Mouse (Mus musculus) MEL (cell line): ENCODE results near the gene Scfd2. TPM values are rescaled to one million over a fixed set of nuclear protein-coding genes. Genes with fewer than 3 reads are reported as not detected.

ENCODE experiments used
- DNase-seq: peaks from one replicate; pipeline ENCODE4 v3.0.0; 2011; ENCODE audit warnings: low read depth, low spot score
- H3K27ac ChIP-seq: 2 replicates; pipeline ENCODE4 v1.5.1; 2012; ENCODE audit warnings: low read depth, mild to moderate bottlenecking, control low read depth, low read length, moderate library complexity; ENCODE audit not compliant: control insufficient read depth
- H3K27me3 ChIP-seq, 2 experiments: fragments of 150-350 bp in 1 of 2; sonication (generic) in 1 of 2; 2 replicates each; pipeline ENCODE4 v1.6.1; 2012; ENCODE audit warnings: low read length in 2 of 2, mild to moderate bottlenecking in 2 of 2, improper control_type of control experiment in 1 of 2, moderate library complexity in 1 of 2; ENCODE audit not compliant: insufficient read depth in 2 of 2, control insufficient read depth in 1 of 2
- H3K36me3 ChIP-seq, 2 experiments: 2 replicates each; pipeline ENCODE4 v1.6.1; 2012 to 2014; ENCODE audit warnings: low read length in 2 of 2, improper control_type of control experiment in 1 of 2, inconsistent platforms in 1 of 2, mild to moderate bottlenecking in 1 of 2; ENCODE audit not compliant: insufficient read depth in 2 of 2, control insufficient read depth in 1 of 2
- H3K4me1 ChIP-seq, 2 experiments: fragments of 150-350 bp in 1 of 2; sonication (generic) in 1 of 2; 2 replicates each; pipeline ENCODE4 v1.6.1; 2012; ENCODE audit warnings: low read length in 2 of 2, improper control_type of control experiment in 1 of 2, mild to moderate bottlenecking in 1 of 2; ENCODE audit not compliant: insufficient read depth in 2 of 2, control insufficient read depth in 1 of 2
- H3K4me3 ChIP-seq, 2 experiments: fragments of 150-350 bp in 1 of 2; sonication (generic) in 1 of 2; 2 replicates each; pipeline ENCODE4 v1.5.1; 2012; ENCODE audit warnings: low read depth in 2 of 2, low read length in 2 of 2, mild to moderate bottlenecking in 2 of 2, moderate library complexity in 2 of 2, control low read depth in 1 of 2, improper control_type of control experiment in 1 of 2; ENCODE audit not compliant: control insufficient read depth in 1 of 2, insufficient read depth in 1 of 2
- H3K79me2 ChIP-seq: 2 replicates; pipeline ENCODE4 v1.6.1; 2012; ENCODE audit warnings: mild to moderate bottlenecking, low read length, moderate library complexity; ENCODE audit not compliant: control insufficient read depth, poor library complexity, insufficient read depth
- H3K9ac ChIP-seq: 2 replicates; pipeline ENCODE4 v1.6.1; 2012; ENCODE audit warnings: low read depth, mild to moderate bottlenecking, control low read depth, low read length, moderate library complexity; ENCODE audit not compliant: control insufficient read depth, poor library complexity, severe bottlenecking
- H3K9me3 ChIP-seq: fragments of 150-350 bp; sonication (generic); replicated peaks from 2 replicates; pipeline ENCODE4 v1.6.1; 2012; ENCODE audit warnings: mild to moderate bottlenecking, low read length, improper control_type of control experiment, moderate library complexity; ENCODE audit not compliant: insufficient read depth
- EP300 ChIP-seq, 2 experiments: IDR thresholded peaks; 2 replicates each; pipeline ENCODE4 v1.6.1; 2011; ENCODE audit warnings: improper control_type of control experiment in 2 of 2, low read length in 2 of 2, low read depth in 1 of 2, mild to moderate bottlenecking in 1 of 2
- ETS1 ChIP-seq: IDR thresholded peaks from 2 replicates; pipeline ENCODE4 v1.6.1; 2012; ENCODE audit warnings: low read depth, mild to moderate bottlenecking, inconsistent platforms, low read length, improper control_type of control experiment, moderate library complexity
- KAT2A ChIP-seq: conservative IDR thresholded peaks from 2 replicates; pipeline ENCODE4 v1.6.1; 2012; ENCODE audit warnings: low read depth, low read length, improper control_type of control experiment, inconsistent platforms
- MAX ChIP-seq: IDR thresholded peaks from 2 replicates; pipeline ENCODE4 v1.6.1; 2011; ENCODE audit warnings: low read length, improper control_type of control experiment
- MAZ ChIP-seq: IDR thresholded peaks from 2 replicates; pipeline ENCODE4 v1.6.1; 2012; ENCODE audit warnings: low read depth, mild to moderate bottlenecking, inconsistent platforms, low read length, improper control_type of control experiment
- MYC ChIP-seq: IDR thresholded peaks from 2 replicates; pipeline ENCODE4 v1.6.1; 2011; ENCODE audit warnings: low read depth, mild to moderate bottlenecking, low read length, improper control_type of control experiment, moderate library complexity
- NELFE ChIP-seq: IDR thresholded peaks from 2 replicates; pipeline ENCODE4 v1.6.1; 2011; ENCODE audit warnings: low read depth, low read length, improper control_type of control experiment
- NRF1 ChIP-seq: IDR thresholded peaks from 2 replicates; pipeline ENCODE4 v1.6.1; 2014; ENCODE audit warnings: low read depth, mild to moderate bottlenecking, inconsistent platforms, low read length, improper control_type of control experiment, moderate library complexity; ENCODE audit not compliant: poor library complexity, insufficient read depth, severe bottlenecking
- POLR2A ChIP-seq, 2 experiments: IDR thresholded peaks; 2 replicates each; pipeline ENCODE4 v1.6.1; 2011 to 2012; ENCODE audit warnings: low read length in 2 of 2, mild to moderate bottlenecking in 2 of 2, control low read depth in 1 of 2, improper control_type of control experiment in 1 of 2, low read depth in 1 of 2, moderate library complexity in 1 of 2; ENCODE audit not compliant: control insufficient read depth in 1 of 2, insufficient read depth in 1 of 2, poor library complexity in 1 of 2
- POLR2AphosphoS2 ChIP-seq: IDR thresholded peaks from 2 replicates; pipeline ENCODE4 v1.6.1; 2011; ENCODE audit warnings: low read length, improper control_type of control experiment
- RAD21 ChIP-seq: IDR thresholded peaks from 2 replicates; pipeline ENCODE4 v1.6.1; 2011; ENCODE audit warnings: mild to moderate bottlenecking, low read depth, low read length, improper control_type of control experiment
- UBTF ChIP-seq: IDR thresholded peaks from 2 replicates; pipeline ENCODE4 v1.6.1; 2012; ENCODE audit warnings: low read depth, mild to moderate bottlenecking, inconsistent platforms, low read length, improper control_type of control experiment, moderate library complexity, borderline replicate concordance; ENCODE audit not compliant: insufficient read depth
- USF2 ChIP-seq, 2 experiments: IDR thresholded peaks; 2 replicates each; pipeline ENCODE4 v1.6.1; 2011 to 2012; ENCODE audit warnings: improper control_type of control experiment in 2 of 2, low read length in 2 of 2, borderline replicate concordance in 1 of 2, inconsistent platforms in 1 of 2, low read depth in 1 of 2, mild to moderate bottlenecking in 1 of 2; ENCODE audit not compliant: insufficient read depth in 1 of 2
- ZC3H11A ChIP-seq: IDR thresholded peaks from 2 replicates; pipeline ENCODE4 v1.6.1; 2012; ENCODE audit warnings: low read depth, mild to moderate bottlenecking, inconsistent platforms, low read length, improper control_type of control experiment
- ZKSCAN1 ChIP-seq: IDR thresholded peaks from 2 replicates; pipeline ENCODE4 v1.6.1; 2012; ENCODE audit warnings: low read depth, mild to moderate bottlenecking, inconsistent platforms, low read length, improper control_type of control experiment, moderate library complexity
- ZMIZ1 ChIP-seq: IDR thresholded peaks from 2 replicates; pipeline ENCODE4 v1.6.1; 2012; ENCODE audit warnings: low read depth, mild to moderate bottlenecking, inconsistent platforms, low read length, improper control_type of control experiment, moderate library complexity
- ZNF384 ChIP-seq: IDR thresholded peaks from 2 replicates; pipeline ENCODE4 v1.6.1; 2012; ENCODE audit warnings: low read depth, mild to moderate bottlenecking, inconsistent platforms, low read length, improper control_type of control experiment
- polyA plus RNA-seq, 2 experiments: library from polyadenylated mRNA; stranded (reverse) in 1 of 2; unstranded in 1 of 2; fragments of >175 nt in 1 of 2; fragments of >200 nt in 1 of 2; gene quantifications; 2 replicates each; pipeline versions ENCODE4 v1.2.1 to v1.2.4; 2012; ENCODE audit warnings: low replicate concordance in 2 of 2, low read depth in 1 of 2; ENCODE audit not compliant: insufficient read length in 2 of 2, insufficient read depth in 1 of 2, missing spikeins in 1 of 2
- total RNA-seq: library from RNA; depleted of rRNA; stranded (reverse); fragments of 300-350 nt; gene quantifications from 2 replicates; pipeline ENCODE4 v1.2.3, GENCODE M21; 2012

Gene Scfd2
- total and polyA plus RNA-seq, 3 experiments, result 18.8 to 20.3 TPM; not detected in 1

DNA sequence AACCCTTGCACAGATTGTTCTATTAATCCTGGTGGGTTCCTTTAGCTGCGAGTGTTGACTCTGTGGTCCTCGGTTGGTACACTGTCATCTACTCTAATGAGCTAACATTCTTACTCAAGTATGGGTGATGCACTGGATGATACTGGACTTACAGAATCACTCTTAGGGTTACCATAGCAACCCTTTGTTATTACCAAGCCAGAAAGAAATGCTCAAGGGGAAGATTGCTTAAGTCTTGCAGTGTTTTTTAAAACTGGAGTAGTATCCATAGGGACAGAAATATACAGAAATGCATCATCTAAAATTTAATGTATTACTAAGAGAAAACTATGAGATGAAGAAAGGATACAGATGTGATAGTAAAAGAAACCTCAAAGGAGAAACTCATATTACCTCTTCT, 139.8 kb downstream of the Scfd2 start:
- no peak for DNase-seq
- peaks cover 0 to 8% of the 10 kb centered on the region in 2 experiments; a peak in 2 of 4 replicates for H3K36me3 ChIP-seq
- no peak overlapping the region for H3K4me3 ChIP-seq
- no peaks in the 10 kb centered on the region for H3K9me3 ChIP-seq
- no peak overlapping the region for H3K9ac ChIP-seq
- no peaks in the 10 kb centered on the region for H3K27me3 ChIP-seq
- TF ChIP-seq MAX (no peak), ZNF384 (no peak), NELFE (no peak), POLR2AphosphoS2 (no peak), ZC3H11A (no peak), EP300 (IDR thresholded peaks at IDR 0.05; ENCODE audit: low read depth in 1 of 2, low read length in 2 of 2) (no peak), KAT2A (no peak), MAZ (no peak), POLR2A (IDR thresholded peaks at IDR 0.05; ENCODE audit: control insufficient read depth in 1 of 2, insufficient read depth in 1 of 2, low read depth in 1 of 2, low read length in 2 of 2, poor library complexity in 1 of 2) (no peak), MYC (no peak), NRF1 (no peak), ZKSCAN1 (no peak), USF2 (IDR thresholded peaks at IDR 0.05; ENCODE audit: borderline replicate concordance in 1 of 2, insufficient read depth in 1 of 2, low read depth in 1 of 2, low read length in 2 of 2) (no peak), RAD21 (no peak), ETS1 (no peak), ZMIZ1 (no peak)
- H3K79me2 ChIP-seq, result no peaks in the 10 kb centered on the region
- H3K4me1 ChIP-seq, result peaks cover 0 to 3% of the 10 kb centered on the region in 2 experiments; a peak in 2 of 4 replicates
- no peak overlapping the region for H3K27ac ChIP-seq

DNA sequence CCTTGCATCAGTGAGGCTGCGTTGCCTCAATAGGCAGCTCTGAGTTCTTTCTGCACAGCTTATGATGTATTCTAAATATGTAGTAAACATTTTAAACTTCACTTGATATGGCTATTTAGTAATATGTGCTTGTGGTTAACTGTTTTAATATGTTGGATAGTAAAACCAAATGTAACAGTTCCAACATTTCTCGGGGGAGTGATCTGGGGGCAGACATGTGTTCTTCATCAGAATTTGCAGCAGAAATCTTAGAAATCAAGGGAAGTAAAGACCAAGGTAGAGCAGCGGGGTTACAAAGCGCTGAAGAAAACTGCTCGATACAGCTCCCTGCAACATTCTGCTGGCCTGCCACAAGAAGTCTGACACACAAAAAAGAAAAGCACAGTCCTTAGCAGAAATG, 140.2 kb downstream of the Scfd2 start:
- no peaks in the 10 kb centered on the region for H3K79me2 ChIP-seq
- no peaks in the 10 kb centered on the region for H3K27me3 ChIP-seq
- peaks cover 0 to 3% of the 10 kb centered on the region in 2 experiments; a peak in 2 of 4 replicates for H3K4me1 ChIP-seq
- no peak for DNase-seq
- no peak overlapping the region for H3K27ac ChIP-seq
- no peak overlapping the region for H3K9ac ChIP-seq
- peaks cover 0 to 8% of the 10 kb centered on the region in 2 experiments; a peak in 2 of 4 replicates for H3K36me3 ChIP-seq
- H3K4me3 ChIP-seq, result no peak overlapping the region
- no peak for TF ChIP-seq UBTF
- no peaks in the 10 kb centered on the region for H3K9me3 ChIP-seq
